Mouse (Mus musculus): ENCODE data around the gene Eef1a2. TPM values are rescaled to one million over a fixed set of nuclear protein-coding genes. Genes with fewer than 3 reads are reported as not detected.

Gene Eef1a2
- polyA plus RNA-seq, 1 experiment from 2014 or later = 0.92 TPM

DNA sequence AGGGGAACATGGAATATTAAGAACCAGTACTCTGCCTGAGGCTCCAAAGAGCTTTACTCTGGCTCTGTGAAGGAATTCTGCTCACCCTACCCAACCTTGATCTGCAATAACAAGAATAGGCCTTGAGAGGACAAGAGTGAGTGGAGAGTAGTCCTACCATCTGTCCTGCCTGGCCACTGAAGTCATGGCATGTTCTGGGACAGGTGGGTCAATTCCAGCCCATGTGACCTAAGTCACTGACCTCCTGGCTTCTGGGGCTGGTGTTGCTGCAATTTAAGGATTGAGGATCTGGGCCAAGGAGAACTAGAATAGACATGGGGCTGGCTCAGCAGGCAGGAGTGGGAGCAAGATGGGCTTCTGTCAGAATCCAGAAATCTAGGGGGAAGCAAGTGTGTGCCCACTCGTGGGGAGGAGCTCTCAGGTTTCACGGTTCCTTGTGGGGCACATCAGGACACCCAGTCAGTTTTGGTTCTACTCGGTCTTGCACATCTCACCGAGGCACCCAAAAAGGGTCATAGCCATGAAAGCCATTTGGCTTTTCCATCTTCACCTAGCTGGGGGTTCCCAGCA is 9.8 kb downstream of the Eef1a2 start:
- WGBS = 65% methylated on average over 4 of the region's 4 CpGs
- no peak overlapping the region for H3K27ac ChIP-seq (ENCODE audit: low read depth, low read length)
- peak overlapping the region; percentile 40 for H3K4me3 ChIP-seq (ENCODE audit: low read depth, low read length)
- no peaks in the 10 kb centered on the region for H3K36me3 ChIP-seq (ENCODE audit: control insufficient read depth, insufficient read depth, low read length)
- no peaks in the 10 kb centered on the region for H3K4me1 ChIP-seq (ENCODE audit: control insufficient read depth, insufficient read depth, low read length)
- H3K9me3 ChIP-seq (ENCODE audit: control insufficient read depth, low read length) = no peaks in the 10 kb centered on the region
- no peak overlapping the region for H3K9ac ChIP-seq (ENCODE audit: low read length)
- peak overlapping the region; percentile 88 for H3K4me2 ChIP-seq (ENCODE audit: low read depth)
- peaks cover 13% of the 10 kb centered on the region; the same call in 1 of the 2 replicates for H3K27me3 ChIP-seq (ENCODE audit: control insufficient read depth, insufficient read depth, low read length)
- DNase-seq (ENCODE audit: low spot score) (no peak), ATAC-seq (ENCODE audit: insufficient read depth, low FRiP score, low TSS enrichment) (0 out of 2 replicates have a peak, but pooled peaks have one; percentile 13)

DNA sequence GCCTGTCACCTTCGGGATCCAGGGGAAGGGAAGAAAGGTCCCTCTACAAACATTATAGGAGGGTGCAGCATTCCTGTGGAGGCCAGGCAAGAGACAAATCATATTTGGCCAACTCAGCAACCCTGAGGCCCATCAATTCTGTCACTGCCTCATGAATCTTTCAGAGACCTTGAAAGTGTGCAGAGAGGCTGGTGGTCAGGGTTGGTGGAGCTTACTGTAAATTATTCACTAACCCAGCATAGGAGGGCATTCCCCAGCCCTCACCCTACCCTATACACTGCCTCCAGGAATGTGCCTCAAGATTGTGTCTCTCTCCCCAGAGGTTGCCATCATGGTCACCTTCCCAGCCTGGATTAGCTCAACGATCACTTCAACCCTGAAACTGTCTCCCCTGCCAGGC is 12.1 kb downstream of the Eef1a2 start:
- Histone ChIP-seq H3K27ac (ENCODE audit: low read depth, low read length) (no peak overlapping the region), H3K36me3 (ENCODE audit: control insufficient read depth, insufficient read depth, low read length) (no peaks in the 10 kb centered on the region), H3K4me3 (ENCODE audit: low read depth, low read length) (no peak overlapping the region), H3K27me3 (ENCODE audit: control insufficient read depth, insufficient read depth, low read length) (peaks cover 13% of the 10 kb centered on the region; the same call in 1 of the 2 replicates), H3K9ac (ENCODE audit: low read length) (no peak overlapping the region), H3K4me2 (ENCODE audit: low read depth) (no peak overlapping the region), H3K4me1 (ENCODE audit: control insufficient read depth, insufficient read depth, low read length) (no peaks in the 10 kb centered on the region), H3K9me3 (ENCODE audit: control insufficient read depth, low read length) (no peaks in the 10 kb centered on the region)
- no peak for ATAC-seq (ENCODE audit: insufficient read depth, low FRiP score, low TSS enrichment)
- WGBS = 88% methylated on average over 2 of the region's 2 CpGs
- DNase-seq (ENCODE audit: low spot score) = no peak

DNA sequence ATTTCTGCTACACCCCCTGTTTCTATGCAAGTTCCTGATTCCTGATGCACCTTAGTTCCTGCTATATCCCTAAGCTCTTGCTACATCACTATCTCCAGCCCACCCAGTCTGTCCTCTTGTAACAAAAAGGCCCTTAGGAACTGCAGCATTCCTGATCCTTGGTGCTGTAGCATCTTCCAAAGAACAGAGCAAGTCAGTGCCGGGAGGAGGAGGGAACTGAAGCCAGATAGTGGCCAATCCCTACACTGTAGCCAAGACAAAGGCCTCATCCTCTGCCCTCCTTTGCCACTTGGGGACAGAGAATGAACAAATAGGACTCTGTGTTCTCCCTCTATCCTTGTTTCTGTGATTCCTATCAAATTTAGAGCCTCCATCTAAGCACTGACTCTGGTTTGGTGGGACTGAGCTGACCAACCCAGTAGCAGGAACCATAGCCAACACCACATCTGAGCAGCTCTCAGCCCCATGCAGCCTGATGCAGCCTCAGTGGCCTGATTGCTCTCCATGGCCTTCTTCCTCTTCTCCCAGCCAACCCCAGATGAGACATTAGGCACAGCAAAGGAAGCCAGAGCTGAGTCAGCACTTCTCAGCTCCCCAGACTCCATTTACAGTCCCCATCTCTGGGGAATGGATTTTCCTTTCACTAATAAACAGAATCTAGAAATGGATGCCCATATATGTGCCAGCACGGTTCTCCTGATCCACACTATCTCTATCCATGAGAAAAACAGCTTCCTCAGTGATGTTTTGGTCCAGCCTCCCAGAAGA is 13.1 kb downstream of the Eef1a2 start:
- no peaks in the 10 kb centered on the region for H3K9me3 ChIP-seq (ENCODE audit: control insufficient read depth, low read length)
- WGBS = 70% methylated on average over 2 of the region's 2 CpGs
- ATAC-seq (ENCODE audit: insufficient read depth, low FRiP score, low TSS enrichment) (no peak), DNase-seq (ENCODE audit: low spot score) (no peak)
- H3K27me3 ChIP-seq (ENCODE audit: control insufficient read depth, insufficient read depth, low read length) = peaks cover 13% of the 10 kb centered on the region; the same call in 1 of the 2 replicates
- no peak overlapping the region for H3K4me2 ChIP-seq (ENCODE audit: low read depth)
- H3K36me3 ChIP-seq (ENCODE audit: control insufficient read depth, insufficient read depth, low read length) = no peaks in the 10 kb centered on the region
- H3K9ac ChIP-seq (ENCODE audit: low read length) = no peak overlapping the region
- no peaks in the 10 kb centered on the region for H3K4me1 ChIP-seq (ENCODE audit: control insufficient read depth, insufficient read depth, low read length)
- H3K4me3 ChIP-seq (ENCODE audit: low read depth, low read length) = no peak overlapping the region
- H3K27ac ChIP-seq (ENCODE audit: low read depth, low read length) = no peak overlapping the region

- no peak overlapping the region for H3K27ac ChIP-seq (ENCODE audit: low read depth, low read length)
- no peak overlapping the region for H3K4me3 ChIP-seq (ENCODE audit: low read depth, low read length)
- no peaks in the 10 kb centered on the region for H3K36me3 ChIP-seq (ENCODE audit: control insufficient read depth, insufficient read depth, low read length)
- no peak for ATAC-seq (ENCODE audit: insufficient read depth, low FRiP score, low TSS enrichment)
- no peak overlapping the region for H3K4me2 ChIP-seq (ENCODE audit: low read depth)
- H3K27me3 ChIP-seq (ENCODE audit: control insufficient read depth, insufficient read depth, low read length) = peaks cover 10% of the 10 kb centered on the region; the same call in 1 of the 2 replicates
- H3K9ac ChIP-seq (ENCODE audit: low read length) = no peak overlapping the region
- H3K4me1 ChIP-seq (ENCODE audit: control insufficient read depth, insufficient read depth, low read length) = no peaks in the 10 kb centered on the region
- 66% methylated on average over 8 of the region's 8 CpGs for WGBS
- DNase-seq (ENCODE audit: low spot score) = no peak
- no peaks in the 10 kb centered on the region for H3K9me3 ChIP-seq (ENCODE audit: control insufficient read depth, low read length)
Measured at GRCm38 (mm10) chr2:181142703-181143135, 14.1 kb downstream of the Eef1a2 start.

DNA sequence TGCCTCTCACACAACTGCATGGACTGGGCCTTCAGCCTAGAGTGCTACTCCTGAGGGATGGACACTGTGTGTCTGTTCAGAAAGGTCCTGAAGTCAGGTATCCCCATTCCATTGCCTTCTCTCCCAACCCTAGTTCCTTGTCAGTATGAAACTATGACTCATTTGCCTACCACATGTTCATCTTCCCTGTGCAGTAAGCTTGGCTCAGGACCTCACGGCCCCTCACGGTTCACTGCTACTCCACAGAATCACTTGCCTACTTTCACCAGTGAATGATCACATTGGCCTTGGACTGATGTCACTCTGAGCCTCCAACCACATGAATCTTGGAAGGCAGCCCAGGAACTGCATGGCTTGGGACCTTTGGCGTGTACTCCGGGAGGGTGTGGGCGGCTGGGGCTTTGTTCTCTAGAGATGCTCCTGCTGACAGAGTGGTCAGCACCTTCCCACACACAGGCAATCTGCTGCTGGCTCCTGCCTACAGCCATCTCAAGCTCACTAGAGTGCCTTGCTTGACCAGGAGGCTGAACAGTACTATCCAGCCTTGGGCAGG is 17.1 kb downstream of the Eef1a2 start:
- DNase-seq (ENCODE audit: low spot score) (no peak), ATAC-seq (ENCODE audit: insufficient read depth, low FRiP score, low TSS enrichment) (no peak)
- H3K36me3 ChIP-seq (ENCODE audit: control insufficient read depth, insufficient read depth, low read length) = no peaks in the 10 kb centered on the region

DNA sequence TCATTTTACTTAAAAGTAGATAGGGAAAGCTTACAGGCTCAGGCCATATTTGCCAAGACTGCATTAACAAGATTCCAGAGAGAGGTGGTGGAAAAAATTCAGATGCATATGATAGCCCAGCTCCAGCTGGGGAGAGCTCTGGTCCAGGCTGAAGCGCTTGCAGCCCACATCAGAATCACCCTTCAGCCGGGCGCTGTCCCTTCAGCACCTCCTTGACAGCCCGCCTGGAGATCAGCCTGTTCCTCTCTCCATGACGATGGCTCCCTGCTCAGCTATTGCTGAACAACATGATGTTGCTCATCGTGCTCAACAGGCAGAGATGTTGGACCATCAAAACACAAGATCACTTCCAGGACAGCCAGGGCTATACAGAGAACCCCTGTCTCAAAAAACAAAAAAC is 19.9 kb downstream of the Eef1a2 start:
- H3K4me3 ChIP-seq (ENCODE audit: low read depth, low read length) = no peak overlapping the region
- DNase-seq (ENCODE audit: low spot score) (peak; percentile 61), ATAC-seq (ENCODE audit: insufficient read depth, low FRiP score, low TSS enrichment) (no peak)
- H3K27ac ChIP-seq (ENCODE audit: low read depth, low read length) = no peak overlapping the region
- H3K4me1 ChIP-seq (ENCODE audit: control insufficient read depth, insufficient read depth, low read length) = peaks cover 4% of the 10 kb centered on the region; the same call in 1 of the 2 replicates
- no peak overlapping the region for H3K4me2 ChIP-seq (ENCODE audit: low read depth)
- no peak overlapping the region for H3K9ac ChIP-seq (ENCODE audit: low read length)
- peaks cover 42% of the 10 kb centered on the region for H3K27me3 ChIP-seq (ENCODE audit: control insufficient read depth, insufficient read depth, low read length)
- WGBS = 2% methylated on average over 6 of the region's 6 CpGs
- no peaks in the 10 kb centered on the region for H3K9me3 ChIP-seq (ENCODE audit: control insufficient read depth, low read length)
- H3K36me3 ChIP-seq (ENCODE audit: control insufficient read depth, insufficient read depth, low read length) = no peaks in the 10 kb centered on the region

More for the DNA sequence above, 17.1 kb downstream of the Eef1a2 start:
- H3K4me1 ChIP-seq (ENCODE audit: control insufficient read depth, insufficient read depth, low read length) = peaks cover 4% of the 10 kb centered on the region; the same call in 1 of the 2 replicates
- H3K9ac ChIP-seq (ENCODE audit: low read length) = no peak overlapping the region
- H3K4me2 ChIP-seq (ENCODE audit: low read depth) = no peak overlapping the region
- H3K9me3 ChIP-seq (ENCODE audit: control insufficient read depth, low read length) = no peaks in the 10 kb centered on the region
- H3K4me3 ChIP-seq (ENCODE audit: low read depth, low read length) = no peak overlapping the region
- H3K27me3 ChIP-seq (ENCODE audit: control insufficient read depth, insufficient read depth, low read length) = peaks cover 24% of the 10 kb centered on the region
- WGBS = 93% methylated on average over 5 of the region's 5 CpGs
- H3K27ac ChIP-seq (ENCODE audit: low read depth, low read length) = no peak overlapping the region

- WGBS = 11% methylated on average over 4 of the region's 4 CpGs
- Histone ChIP-seq H3K9me3 (ENCODE audit: control insufficient read depth, low read length) (no peaks in the 10 kb centered on the region), H3K9ac (ENCODE audit: low read length) (peak overlapping the region; percentile 77; the same call in 1 of the 2 replicates), H3K4me1 (ENCODE audit: control insufficient read depth, insufficient read depth, low read length) (peaks cover 4% of the 10 kb centered on the region; the same call in 1 of the 2 replicates), H3K4me3 (ENCODE audit: low read depth, low read length) (peak overlapping the region; percentile 60), H3K27ac (ENCODE audit: low read depth, low read length) (no peak overlapping the region), H3K27me3 (ENCODE audit: control insufficient read depth, insufficient read depth, low read length) (peaks cover 42% of the 10 kb centered on the region), H3K4me2 (ENCODE audit: low read depth) (peak overlapping the region; percentile 85), H3K36me3 (ENCODE audit: control insufficient read depth, insufficient read depth, low read length) (no peaks in the 10 kb centered on the region)
- DNase-seq (ENCODE audit: low spot score) (no peak), ATAC-seq (ENCODE audit: insufficient read depth, low FRiP score, low TSS enrichment) (no peak)
Measured at GRCm38 (mm10) chr2:181135446-181135818, 21.4 kb downstream of the Eef1a2 start.

GRCm38 (mm10) chr2:181134591-181135445 is 22.0 kb downstream of the Eef1a2 start, which contains the start of gene Kcnq2:
Gene Kcnq2 (minus strand): TSS chr2:181135300.
- WGBS = under 1% methylated on average over 82 of the region's 104 CpGs
- Histone ChIP-seq H3K4me2 (ENCODE audit: low read depth) (peak within 1 kb of the TSS; percentile 85), H3K4me3 (ENCODE audit: low read depth, low read length) (peak within 1 kb of the TSS; percentile 60), H3K9ac (ENCODE audit: low read length) (peak within 1 kb of the TSS; percentile 77), H3K36me3 (ENCODE audit: control insufficient read depth, insufficient read depth, low read length) (no peaks in the 10 kb centered on the region), H3K4me1 (ENCODE audit: control insufficient read depth, insufficient read depth, low read length) (peaks cover 4% of the 10 kb centered on the region; the same call in 1 of the 2 replicates), H3K9me3 (ENCODE audit: control insufficient read depth, low read length) (no peaks in the 10 kb centered on the region), H3K27me3 (ENCODE audit: control insufficient read depth, insufficient read depth, low read length) (peaks cover 42% of the 10 kb centered on the region), H3K27ac (ENCODE audit: low read depth, low read length) (peak within 1 kb of the TSS; percentile 82)
- DNase-seq (ENCODE audit: low spot score) = peak; percentile 66
- ATAC-seq (ENCODE audit: insufficient read depth, low FRiP score, low TSS enrichment) = peak; percentile 84
